Mouse (Mus musculus) cortical plate, adult 2 months (tissue): ENCODE data around the gene 5730480H06Rik. TPM values are rescaled to one million over a fixed set of nuclear protein-coding genes. Genes with fewer than 3 reads are reported as not detected.

ENCODE experiments used
- H3K27ac ChIP-seq: fragments of 200-500 bp; 2 replicates; pipeline ENCODE4 v1.5.1; 2012; ENCODE audit warnings: low read length, control low read depth, inconsistent platforms; ENCODE audit not compliant: insufficient read depth
- H3K4me1 ChIP-seq: fragments of 200-500 bp; 2 replicates; pipeline ENCODE4 v1.6.1; 2011; ENCODE audit warnings: low read length; ENCODE audit not compliant: control insufficient read depth, insufficient read depth
- H3K4me3 ChIP-seq: fragments of 200-500 bp; 2 replicates; pipeline ENCODE4 v1.5.1; 2011; ENCODE audit warnings: mild to moderate bottlenecking, low read length, control low read depth; ENCODE audit not compliant: insufficient read depth
- CTCF ChIP-seq: fragments of 200-500 bp; IDR thresholded peaks from 2 replicates; pipeline ENCODE4 v1.5.1; 2011; ENCODE audit warnings: mild to moderate bottlenecking, control low read depth, low read length; ENCODE audit not compliant: insufficient read depth; ENCODE audit errors: extremely low read depth
- POLR2A ChIP-seq: fragments of 200-500 bp; IDR thresholded peaks from 2 replicates; pipeline ENCODE4 v1.6.1; 2011; ENCODE audit warnings: mild to moderate bottlenecking, low read length, control low read depth; ENCODE audit not compliant: insufficient read depth; ENCODE audit errors: extremely low read depth
- polyA plus RNA-seq: library from polyadenylated mRNA; depleted of rRNA; stranded (reverse); fragments of >200 nt; gene quantifications from 2 replicates; pipeline ENCODE4 v1.2.3, GENCODE M21; 2012; rRNA removed

Gene 5730480H06Rik
- 14.8 and 15.9 TPM in 2 replicates for polyA plus RNA-seq

DNA sequence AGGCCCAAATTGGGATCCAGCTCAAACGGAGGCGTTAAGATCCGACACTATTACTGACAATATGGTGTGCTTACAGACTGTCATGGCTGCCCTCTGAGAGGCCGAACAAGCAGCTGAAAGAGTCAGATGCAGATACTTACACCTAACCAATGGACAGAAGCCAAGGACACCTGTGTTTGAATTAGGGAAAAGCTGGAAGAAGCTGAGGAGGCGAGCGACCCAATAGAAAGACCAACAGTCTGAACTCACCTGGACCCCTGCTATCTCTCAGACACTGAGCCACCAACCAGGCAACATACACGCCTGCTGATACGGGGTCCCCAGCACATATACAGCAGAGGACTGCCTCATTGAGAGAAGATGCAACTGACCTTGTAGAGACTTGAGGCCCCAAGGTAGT lies at the start of gene 5730480H06Rik:
Gene 5730480H06Rik (plus strand): TSS at position 301 of the 400 bp plus-strand sequence.
- H3K4me1 ChIP-seq = no peaks in the 10 kb centered on the region
- no peak for TF ChIP-seq CTCF
- TF ChIP-seq POLR2A = no peak
- no peak within 1 kb of the TSS for H3K4me3 ChIP-seq
- H3K27ac ChIP-seq = no peak within 1 kb of the TSS

DNA sequence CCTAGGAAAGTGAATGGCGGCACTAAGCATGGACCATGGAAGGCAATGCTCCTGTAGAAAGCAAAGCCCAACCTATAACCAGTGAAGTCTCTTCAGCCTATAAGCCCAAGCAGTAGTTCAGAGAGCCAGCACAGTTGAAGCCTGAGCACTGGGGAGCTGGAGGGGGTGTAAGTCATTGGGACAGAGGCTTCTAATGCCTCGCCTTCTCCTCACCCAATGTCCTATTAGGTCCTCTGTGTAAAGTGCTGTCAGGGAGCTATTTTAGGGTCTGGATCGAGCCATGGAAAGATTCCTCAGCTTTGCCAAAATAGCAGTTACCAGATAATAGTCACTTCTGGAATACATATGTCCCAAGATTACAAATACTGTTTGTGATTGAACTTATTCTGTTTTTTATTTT lies 26.6 kb upstream of the 5730480H06Rik start:
- H3K4me3 ChIP-seq = no peak overlapping the region

DNA sequence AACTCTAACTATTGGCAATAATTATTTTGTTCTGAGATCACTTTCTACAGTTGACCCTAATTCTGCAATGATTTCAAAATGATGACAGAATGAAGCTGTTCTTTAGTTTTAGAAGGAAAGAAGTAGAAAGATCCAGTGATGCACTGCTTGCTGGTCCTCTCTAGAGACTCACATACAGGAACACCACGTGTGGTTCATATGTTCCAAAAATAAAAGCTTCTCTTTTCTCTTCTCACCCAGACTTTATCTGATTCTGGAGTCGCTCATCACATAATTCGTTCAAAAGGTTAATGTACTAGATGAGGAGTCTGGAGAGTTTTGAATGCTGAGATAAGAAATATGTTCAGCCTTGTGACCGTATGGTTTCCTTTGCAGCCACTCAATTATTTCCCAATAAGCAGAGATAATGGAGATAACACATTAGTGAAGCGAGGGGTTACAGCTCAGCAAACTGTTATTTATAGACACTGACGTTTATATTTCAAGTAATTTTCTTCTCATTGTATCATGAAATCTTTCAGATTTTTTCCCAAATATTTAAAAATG lies 12.6 kb upstream of the 5730480H06Rik start:
- TF ChIP-seq POLR2A = no peak
- no peak for TF ChIP-seq CTCF
- no peaks in the 10 kb centered on the region for H3K4me1 ChIP-seq
- H3K4me3 ChIP-seq = no peak overlapping the region
- H3K27ac ChIP-seq = no peak overlapping the region

More for the DNA sequence above, 26.6 kb upstream of the 5730480H06Rik start:
- TF ChIP-seq POLR2A (no peak), CTCF (no peak)
- H3K27ac ChIP-seq = no peak overlapping the region
- no peaks in the 10 kb centered on the region for H3K4me1 ChIP-seq

DNA sequence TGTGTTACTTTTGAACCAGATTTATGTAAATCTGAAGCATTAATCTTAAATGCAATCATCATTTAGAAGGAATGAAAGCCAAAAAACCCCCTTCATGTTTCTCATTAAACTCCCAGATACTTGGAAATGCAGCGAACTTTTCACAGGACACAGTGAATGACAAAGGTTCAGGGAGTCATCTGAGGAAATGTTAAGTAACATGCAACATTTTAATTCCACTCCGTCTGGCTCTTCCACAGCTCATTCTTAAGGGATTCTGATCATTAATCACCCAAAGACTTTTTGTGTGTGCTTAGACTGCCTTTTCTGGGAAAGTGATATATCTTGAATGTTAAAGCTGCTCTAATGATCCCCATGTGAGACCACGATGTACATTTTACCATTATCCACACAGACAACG lies 7.2 kb upstream of the 5730480H06Rik start:
- no peak for TF ChIP-seq POLR2A
- TF ChIP-seq CTCF = no peak
- no peak overlapping the region for H3K4me3 ChIP-seq

DNA sequence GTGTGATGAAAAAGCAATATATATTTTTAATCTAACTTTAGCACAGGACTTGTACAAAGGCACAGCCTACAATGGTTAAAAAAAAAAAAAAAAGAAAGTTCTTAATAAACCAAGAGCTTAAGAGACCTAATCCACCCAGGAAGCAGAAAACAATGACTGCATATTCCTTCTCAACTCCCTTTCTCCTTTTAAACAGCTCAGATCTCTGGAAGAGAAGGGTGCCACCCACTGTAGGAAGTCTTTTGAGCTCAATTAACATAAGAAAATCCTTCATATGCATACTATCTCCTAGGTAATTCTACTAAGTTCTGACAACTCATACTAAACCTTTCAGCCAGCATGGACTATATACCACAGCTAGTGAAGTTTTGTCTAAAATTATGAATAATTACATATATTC lies 1.5 kb upstream of the 5730480H06Rik start:
- Histone ChIP-seq H3K27ac (no peak overlapping the region), H3K4me1 (no peaks in the 10 kb centered on the region), H3K4me3 (no peak overlapping the region)
- no peak for TF ChIP-seq POLR2A
- TF ChIP-seq CTCF = no peak

More for the DNA sequence above, 7.2 kb upstream of the 5730480H06Rik start:
- H3K27ac ChIP-seq = no peak overlapping the region
- H3K4me1 ChIP-seq = no peaks in the 10 kb centered on the region

DNA sequence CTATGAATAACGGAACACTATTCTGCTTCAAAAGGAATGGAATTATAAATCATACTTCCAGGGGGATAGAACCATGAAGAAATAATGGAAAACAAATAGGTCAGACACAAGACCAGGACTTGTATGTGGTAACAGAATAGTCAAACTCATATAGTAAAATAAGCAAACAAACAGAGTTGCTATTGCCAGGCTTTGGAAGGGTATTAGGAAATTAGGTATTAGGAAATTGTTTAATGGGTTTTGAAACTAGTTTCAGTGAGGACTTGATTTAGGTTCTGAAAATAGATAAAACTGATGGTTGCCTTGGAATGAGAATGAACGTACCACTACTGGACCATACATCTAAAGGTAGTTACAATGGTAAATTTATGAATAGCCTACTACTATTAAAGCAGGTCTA lies 2.0 kb downstream of the 5730480H06Rik start:
- Histone ChIP-seq H3K4me1 (no peaks in the 10 kb centered on the region), H3K4me3 (no peak overlapping the region), H3K27ac (no peak overlapping the region)
- TF ChIP-seq CTCF = no peak
- TF ChIP-seq POLR2A = no peak

DNA sequence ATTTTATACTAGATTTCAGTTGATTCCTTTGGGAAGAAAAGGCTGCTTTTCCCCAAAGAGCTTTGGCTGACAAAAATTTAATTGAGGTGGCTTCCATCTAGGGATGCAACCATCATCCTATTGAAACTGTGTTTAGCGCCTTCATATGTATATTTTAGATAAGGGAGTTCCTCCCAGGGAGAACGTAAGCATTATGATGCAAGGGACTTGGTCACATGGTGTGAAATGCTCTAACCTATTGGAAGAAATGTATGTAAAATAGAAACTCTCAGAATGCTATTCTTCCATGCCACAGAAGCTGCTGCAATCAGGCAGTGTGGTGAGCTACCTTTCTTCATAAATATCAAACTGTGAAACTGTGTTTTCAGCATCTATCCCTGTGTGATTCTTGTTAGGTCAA lies 3.1 kb downstream of the 5730480H06Rik start:
- TF ChIP-seq CTCF (no peak), POLR2A (no peak)
- Histone ChIP-seq H3K27ac (no peak overlapping the region), H3K4me1 (no peaks in the 10 kb centered on the region), H3K4me3 (no peak overlapping the region)

DNA sequence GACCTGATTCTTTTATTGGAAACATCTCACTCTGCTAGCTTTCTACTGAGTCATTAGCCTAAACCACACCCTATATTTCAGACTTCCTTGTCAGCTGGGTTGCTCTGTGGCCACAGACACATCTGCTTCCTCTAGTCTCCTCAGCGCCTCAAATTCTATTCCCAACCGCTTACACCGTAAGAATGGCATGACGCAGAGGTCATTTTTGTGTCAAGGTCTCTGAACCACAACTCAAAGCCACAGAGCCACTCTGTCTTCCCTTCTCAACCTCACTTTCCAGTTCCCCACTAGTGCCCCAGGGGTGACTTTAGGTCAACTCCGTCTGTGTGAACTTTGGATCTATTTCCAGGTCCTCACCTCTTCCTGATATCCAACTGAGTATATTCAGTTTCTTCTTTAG lies 3.7 kb downstream of the 5730480H06Rik start:
- Histone ChIP-seq H3K4me1 (no peaks in the 10 kb centered on the region), H3K27ac (no peak overlapping the region), H3K4me3 (no peak overlapping the region)
- TF ChIP-seq CTCF (no peak), POLR2A (no peak)

DNA sequence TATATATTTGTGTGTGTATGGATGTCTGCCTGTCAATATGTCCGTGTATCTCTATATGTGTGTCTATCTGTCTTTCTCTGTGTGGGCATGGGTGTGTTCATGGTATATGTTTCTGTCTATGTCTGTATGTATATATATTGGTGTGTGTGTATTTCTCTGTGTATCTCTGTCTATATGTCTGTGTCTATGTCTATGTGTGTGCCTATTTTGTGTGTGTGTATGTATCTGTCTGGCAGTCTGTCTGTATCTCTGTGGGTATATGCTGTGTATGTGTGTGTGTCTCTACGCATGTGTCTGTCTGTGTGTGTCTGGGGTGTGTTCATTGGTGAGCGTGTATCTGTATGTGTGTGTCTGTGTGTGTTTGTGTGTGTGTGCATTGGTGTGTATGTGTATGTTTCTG lies 5.7 kb downstream of the 5730480H06Rik start:
- Histone ChIP-seq H3K4me1 (no peaks in the 10 kb centered on the region), H3K4me3 (no peak overlapping the region), H3K27ac (no peak overlapping the region)
- TF ChIP-seq POLR2A = no peak
- no peak for TF ChIP-seq CTCF

DNA sequence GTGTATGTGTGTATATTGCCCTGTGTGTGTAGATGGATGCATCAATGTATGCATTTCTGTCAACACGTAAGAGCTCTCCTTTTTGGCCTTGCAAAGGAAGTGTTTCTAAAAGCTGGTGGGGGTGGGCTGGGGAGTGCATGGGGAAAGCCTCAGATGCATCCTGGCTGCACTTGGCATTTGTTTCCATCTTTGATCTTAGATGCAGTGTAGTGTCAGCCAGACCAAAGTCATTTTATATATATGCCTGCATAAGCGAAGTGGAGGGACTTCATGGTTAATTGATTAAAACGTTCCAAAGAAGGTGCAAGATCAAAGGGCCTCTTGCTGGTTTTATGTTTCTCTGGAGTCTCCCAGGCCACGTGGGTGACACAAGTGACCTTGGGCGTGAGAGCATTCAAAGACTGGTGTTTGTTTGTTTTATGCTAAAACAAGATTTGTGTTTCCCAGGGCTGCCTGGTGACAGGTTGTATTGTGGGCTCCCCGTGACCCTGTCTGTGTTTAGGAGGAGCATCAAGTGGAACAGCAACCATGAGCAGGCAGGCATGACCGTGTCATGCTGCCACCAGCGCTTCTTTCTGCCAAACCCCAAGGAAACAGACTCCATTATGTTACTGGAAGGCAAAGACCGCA lies 6.2 kb downstream of the 5730480H06Rik start:
- no peak overlapping the region for H3K27ac ChIP-seq
- no peaks in the 10 kb centered on the region for H3K4me1 ChIP-seq
- no peak overlapping the region for H3K4me3 ChIP-seq
- TF ChIP-seq POLR2A (no peak), CTCF (no peak)
